Mouse (Mus musculus) small intestine, adult 2 months (tissue): ENCODE measurements around the gene Tmem95.

ENCODE experiments used
- CTCF ChIP-seq: fragments of 200-500 bp; IDR thresholded peaks from 2 replicates; pipeline ENCODE4 v1.5.1; 2012; ENCODE audit warnings: low read depth, mild to moderate bottlenecking, control low read depth, inconsistent platforms, low read length, moderate library complexity, mixed read lengths; ENCODE audit not compliant: insufficient replicate concordance, insufficient read length; ENCODE audit errors: extremely low read depth
- POLR2A ChIP-seq: fragments of 200-500 bp; IDR thresholded peaks from 2 replicates; pipeline ENCODE4 v1.6.1; 2012; ENCODE audit warnings: low read depth, mild to moderate bottlenecking, control low read depth, inconsistent platforms, low read length, moderate library complexity

DNA sequence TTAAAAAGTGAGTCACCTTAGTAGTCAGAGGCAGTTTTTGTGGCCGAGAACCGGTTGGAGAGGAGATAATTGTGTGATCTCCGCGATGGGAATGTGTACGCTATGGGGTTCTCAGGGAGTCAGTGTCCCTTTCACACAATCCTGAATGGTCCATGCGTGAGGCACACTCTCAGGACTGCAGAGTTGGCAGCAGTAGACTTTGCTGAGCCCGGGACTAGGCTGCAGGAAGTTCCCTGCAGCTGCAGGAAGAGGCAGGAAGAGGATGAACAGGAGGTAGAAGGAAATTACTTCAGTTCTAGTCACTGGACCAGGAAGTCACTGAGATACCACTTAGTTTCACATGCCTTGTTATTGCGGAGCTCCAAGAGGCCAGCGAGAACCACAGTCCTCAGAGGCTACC is 28.7 kb downstream of the Tmem95 start:
- TF ChIP-seq CTCF (no peak), POLR2A (no peak)
